7 mouse cellular contexts compared by ENCODE assay signal in genomic region chr1:84284293-84285068, GRCm38 (mm10).
DNase-seq lines count a peak whose midpoint lies in the region; ATAC-seq and TF ChIP-seq lines count a peak whose summit lies in the region.

No protein-coding gene starts in this region.

- TF ChIP-seq CTCF in bone marrow, adult 2 months (IDR thresholded peaks at IDR 0.05; ENCODE audit: control insufficient read depth, insufficient read depth, low read length), result no peak

- H3K9me3 ChIP-seq in intestine, embryonic 15.5 days, result no peaks in the 10 kb centered on the region
- H3K9me3 ChIP-seq in limb, embryonic 12.5 days, result no peaks in the 10 kb centered on the region
- no peaks in the 10 kb centered on the region for H3K9me3 ChIP-seq in midbrain, embryonic 12.5 days

- H3K4me1 ChIP-seq in bone marrow, adult 2 months (ENCODE audit: control insufficient read depth, insufficient read depth, low read length), result no peaks in the 10 kb centered on the region
- H3K4me1 ChIP-seq in intestine, embryonic 15.5 days (replicated peaks), result 0 out of 2 replicates have a peak, but pooled peaks cover 3% of the 10 kb centered on the region
- H3K4me1 ChIP-seq in limb, embryonic 12.5 days (replicated peaks), result peaks cover 11% of the 10 kb centered on the region
- H3K4me1 ChIP-seq in midbrain, embryonic 12.5 days, result peaks cover 11% of the 10 kb centered on the region; the same call in 1 of the 2 replicates

- H3K4me3 ChIP-seq in bone marrow, adult 2 months (replicated peaks; ENCODE audit: control insufficient read depth, low read depth, low read length), result peak overlapping the region; percentile 38
- peak overlapping the region; percentile 62 for H3K4me3 ChIP-seq in intestine, embryonic 15.5 days (replicated peaks)
- peak overlapping the region; percentile 60 for H3K4me3 ChIP-seq in limb, embryonic 12.5 days (replicated peaks)
- peak overlapping the region; percentile 64 for H3K4me3 ChIP-seq in midbrain, embryonic 12.5 days

- peak; percentile 94 for ATAC-seq in intestine, embryonic 15.5 days
- ATAC-seq in limb, embryonic 12.5 days (ENCODE audit: insufficient number of reproducible peaks, insufficient read depth, low FRiP score, low TSS enrichment, low read depth), result peak; percentile 77
- peak; percentile 91 for ATAC-seq in midbrain, embryonic 12.5 days (ENCODE audit: low FRiP score, low read depth)

- no peak; the same call in 1 of the 2 replicates for TF ChIP-seq POLR2A in bone marrow, adult 2 months (IDR thresholded peaks at IDR 0.05; ENCODE audit: borderline replicate concordance, control insufficient read depth, low read depth, low read length)

- peak overlapping the region; percentile 58 for H3K9ac ChIP-seq in intestine, embryonic 15.5 days
- H3K9ac ChIP-seq in limb, embryonic 12.5 days (replicated peaks), result peak overlapping the region; percentile 67
- H3K9ac ChIP-seq in midbrain, embryonic 12.5 days (replicated peaks), result peak overlapping the region; percentile 69

- WGBS in bone marrow, adult 2 months, result 4% methylated on average over 52 of the region's 53 CpGs
- WGBS in intestine, embryonic 15.5 days, result 2% methylated on average over 53 of the region's 53 CpGs
- WGBS in limb, embryonic 12.5 days, result 4% methylated on average over 38 of the region's 53 CpGs
- WGBS in midbrain, embryonic 12.5 days, result 4% methylated on average over 36 of the region's 53 CpGs

- DNase-seq in embryo, embryonic 10 days (ENCODE audit: low spot score), result peak; percentile 69
- DNase-seq in gastrocnemius, postnatal 4 days (ENCODE audit: low spot score in 2 of 2), result peak; percentile 50 to 62
- DNase-seq in skeletal muscle tissue, adult 2 months (ENCODE audit: low read depth, low spot score), result peak; percentile 25

- no peak overlapping the region for H3K27ac ChIP-seq in bone marrow, adult 2 months (ENCODE audit: control insufficient read depth, insufficient read depth, low read depth, low read length, poor library complexity)
- no peak overlapping the region for H3K27ac ChIP-seq in intestine, embryonic 15.5 days
- no peak overlapping the region for H3K27ac ChIP-seq in limb, embryonic 12.5 days
- H3K27ac ChIP-seq in midbrain, embryonic 12.5 days (replicated peaks), result peak overlapping the region; percentile 63

- H3K27me3 ChIP-seq in intestine, embryonic 15.5 days (replicated peaks), result peaks cover 3% of the 10 kb centered on the region
- peaks cover 43% of the 10 kb centered on the region for H3K27me3 ChIP-seq in limb, embryonic 12.5 days
- H3K27me3 ChIP-seq in midbrain, embryonic 12.5 days, result peaks cover 8% of the 10 kb centered on the region

- peak overlapping the region; percentile 91 for H3K4me2 ChIP-seq in intestine, embryonic 15.5 days (replicated peaks)
- H3K4me2 ChIP-seq in limb, embryonic 12.5 days, result peak overlapping the region; percentile 83
- peak overlapping the region; percentile 84 for H3K4me2 ChIP-seq in midbrain, embryonic 12.5 days (replicated peaks)

- no peaks in the 10 kb centered on the region for H3K36me3 ChIP-seq in intestine, embryonic 15.5 days
- H3K36me3 ChIP-seq in limb, embryonic 12.5 days, result no peaks in the 10 kb centered on the region
- no peaks in the 10 kb centered on the region for H3K36me3 ChIP-seq in midbrain, embryonic 12.5 days
